Mouse (Mus musculus) stomach, embryonic 14.5 days (tissue): ENCODE data around the gene Msantd4. TPM values are rescaled to one million over a fixed set of nuclear protein-coding genes. Genes with fewer than 3 reads are reported as not detected.
"Not testable (repeated sequence)": the region's sequence is repeated elsewhere in the genome, so short reads cannot be mapped to it uniquely, and the experiment has no call there.

Experiments used
- ATAC-seq: fragments of 200-750 bp; cut with Nextera tagmentation; 2 replicates; pipeline ENCODE4 v1.8.0; 2017; ENCODE audit warnings: low read depth, moderate TSS enrichment; ENCODE audit not compliant: insufficient number of reproducible peaks, insufficient read depth, low FRiP score
- H3K27ac ChIP-seq: fragments of 300-500 bp; sonication (generic); 2 replicates; pipeline ENCODE4 v1.5.1; 2014; ENCODE audit warnings: mild to moderate bottlenecking, low read length, moderate library complexity, mixed read lengths
- H3K27me3 ChIP-seq: fragments of 300-500 bp; sonication (generic); 2 replicates; pipeline ENCODE4 v1.6.1; 2014; ENCODE audit warnings: low read length, control low read depth, mixed read lengths; ENCODE audit not compliant: control insufficient read depth, insufficient read depth
- H3K36me3 ChIP-seq: fragments of 300-500 bp; sonication (generic); 2 replicates; pipeline ENCODE4 v1.6.1; 2014; ENCODE audit warnings: mild to moderate bottlenecking, control low read depth, low read length, moderate library complexity, mixed read lengths; ENCODE audit not compliant: control insufficient read depth, insufficient read depth
- H3K4me1 ChIP-seq: fragments of 300-500 bp; sonication (generic); 2 replicates; pipeline ENCODE4 v1.6.1; 2014; ENCODE audit warnings: low read length, control low read depth, mixed read lengths; ENCODE audit not compliant: control insufficient read depth, insufficient read depth
- H3K4me2 ChIP-seq: fragments of 300-500 bp; sonication (generic); replicated peaks from 2 replicates; pipeline ENCODE4 v1.6.1; 2014; ENCODE audit warnings: low read depth, low read length, control low read depth
- H3K4me3 ChIP-seq: fragments of 300-500 bp; sonication (generic); 2 replicates; pipeline ENCODE4 v1.5.1; 2014; ENCODE audit warnings: low read depth, low read length, control low read depth
- H3K9ac ChIP-seq: fragments of 300-500 bp; sonication (generic); replicated peaks from 2 replicates; pipeline ENCODE4 v1.6.1; 2014; ENCODE audit warnings: low read depth, mild to moderate bottlenecking, control low read depth, low read length, moderate library complexity, mixed read lengths
- H3K9me3 ChIP-seq: fragments of 300-500 bp; sonication (generic); 2 replicates; pipeline ENCODE4 v1.6.1; 2016; ENCODE audit warnings: low read depth, low read length, control low read depth; ENCODE audit not compliant: control insufficient read depth
- WGBS: fragments of 180-500 bp; shearing (Covaris S2); extraction: QIAGEN DNeasy Blood & Tissue Kit; methylation state at CpG from one replicate; pipeline ENCODE4 v1.1.7; 2014; 5-methylcytosine and 5-hydroxymethylcytosine counted together
- microRNA-seq: library from miRNA; unstranded; fragments of <30 nt; microRNA quantifications from one replicate; pipeline ENCODE4, GENCODE M21; 2016
- polyA plus RNA-seq: library from polyadenylated mRNA; unstranded; fragments of >200 nt; fragmentation: Nextera tagmentation; extraction: Ambion mirVana; gene quantifications from 2 replicates; pipeline ENCODE4 v1.2.1, GENCODE M21; 2014

The Msantd4 gene
- polyA plus RNA-seq, result 42.1 and 49.1 TPM in 2 replicates

DNA sequence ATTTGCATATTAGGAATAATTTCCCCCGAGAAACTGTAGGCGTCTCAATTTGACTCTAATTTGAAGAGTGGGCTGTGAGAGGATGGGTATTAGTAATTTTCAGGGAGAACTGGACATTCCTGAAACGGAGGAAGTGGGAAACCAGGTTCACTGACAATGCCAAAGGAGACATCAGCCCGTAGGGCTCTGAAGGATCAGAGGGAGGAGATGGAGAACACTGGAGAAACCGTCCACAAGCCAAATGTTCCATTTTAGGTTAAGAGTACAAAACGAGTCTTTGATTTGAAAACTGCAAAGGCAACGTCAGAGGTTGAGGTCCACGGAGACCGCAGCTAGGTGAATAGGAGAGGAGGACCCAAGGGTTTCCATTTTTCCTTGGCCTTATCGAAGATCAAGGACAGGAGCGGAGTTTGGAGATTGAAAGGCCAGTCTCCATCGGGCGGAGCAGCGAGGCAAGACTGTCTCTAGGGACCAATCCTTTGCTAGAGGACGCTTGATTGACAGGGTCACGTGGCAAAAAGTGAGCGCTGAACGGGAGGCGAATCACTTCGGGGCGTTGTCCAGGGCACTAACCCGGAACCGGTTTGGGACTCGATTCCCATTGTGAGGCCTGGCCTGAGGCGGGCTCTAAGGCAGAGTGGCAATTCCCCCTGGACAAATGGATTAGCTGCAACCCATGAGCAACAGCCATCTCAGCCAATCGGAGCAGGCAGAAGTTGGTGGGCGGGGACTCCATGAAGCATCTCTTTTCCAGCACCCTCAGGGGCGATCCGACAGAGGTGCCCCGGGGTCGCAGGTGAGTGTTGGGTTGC is at the start of gene Msantd4:
Msantd4 (plus strand) TSS at position 735 of the 812 bp plus-strand sequence.
- 3% methylated on average over 31 of the region's 31 CpGs for WGBS
- Histone ChIP-seq H3K9me3 (no peaks in the 10 kb centered on the region), H3K4me2 (peak within 1 kb of the TSS; percentile 55), H3K27ac (peak within 1 kb of the TSS; percentile 76; the same call in 1 of the 2 replicates), H3K9ac (peak within 1 kb of the TSS; percentile 36), H3K27me3 (no peaks in the 10 kb centered on the region), H3K36me3 (no peaks in the 10 kb centered on the region), H3K4me3 (peak within 1 kb of the TSS; percentile 51), H3K4me1 (0 out of 2 replicates have a peak, but pooled peaks cover 4% of the 10 kb centered on the region)
- ATAC-seq, result peak; percentile 100

DNA sequence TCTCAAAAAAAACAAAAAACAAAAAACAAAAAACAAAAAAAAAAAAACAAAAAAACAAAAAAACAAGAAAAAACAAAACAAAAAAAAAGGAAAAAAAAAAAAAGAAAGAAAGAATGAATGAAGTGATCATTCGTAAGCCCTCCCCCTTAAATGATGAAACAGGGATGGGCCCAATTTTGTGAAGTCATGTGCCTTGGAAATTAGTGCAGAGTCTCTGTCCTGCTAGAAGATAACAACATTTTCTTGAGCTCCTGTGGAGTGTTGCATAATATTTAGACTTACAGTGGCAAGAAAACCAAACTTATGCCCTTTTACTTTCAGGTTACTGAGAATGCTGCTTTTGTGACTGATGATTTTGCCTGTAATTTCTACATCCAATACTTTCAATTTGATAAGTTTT is 23.2 kb upstream of the Msantd4 start:
- H3K4me3 ChIP-seq, result no peak overlapping the region
- H3K4me1 ChIP-seq, result no peaks in the 10 kb centered on the region
- no peak overlapping the region for H3K27ac ChIP-seq
- WGBS, result 96% methylated on average over 1 of the region's 1 CpGs
- no peak overlapping the region for H3K9ac ChIP-seq
- H3K36me3 ChIP-seq, result no peaks in the 10 kb centered on the region
- ATAC-seq, result no peak
- H3K4me2 ChIP-seq, result no peak overlapping the region
- no peaks in the 10 kb centered on the region for H3K9me3 ChIP-seq
- H3K27me3 ChIP-seq, result no peaks in the 10 kb centered on the region

DNA sequence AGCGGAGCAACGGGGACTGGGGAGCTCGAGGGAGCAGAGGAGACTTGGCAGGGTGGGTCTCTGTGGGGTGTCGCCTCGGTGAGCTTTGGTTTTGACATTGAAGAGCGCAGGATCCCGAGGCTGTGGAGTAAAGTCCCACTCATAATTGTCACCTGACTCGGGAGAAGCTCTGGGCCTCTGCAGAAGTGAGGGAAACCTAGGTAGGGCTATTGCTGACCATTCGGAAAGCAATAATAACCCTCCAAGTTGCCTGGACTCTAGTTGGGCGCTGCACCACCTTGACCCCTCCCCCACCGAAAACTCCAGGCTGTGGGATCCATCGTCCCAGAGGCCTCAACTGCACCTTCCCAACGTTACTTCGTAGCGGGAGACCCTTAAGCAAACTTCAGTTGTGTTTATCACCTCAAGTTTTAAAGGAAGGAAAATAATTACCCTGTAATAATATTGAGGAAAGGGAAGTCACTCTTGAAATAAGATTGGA is 318 bp downstream of the Msantd4 start:
- Histone ChIP-seq H3K27me3 (no peaks in the 10 kb centered on the region), H3K4me3 (peak overlapping the region; percentile 51), H3K9ac (peak overlapping the region; percentile 22), H3K36me3 (0 out of 2 replicates have a peak, but pooled peaks cover 3% of the 10 kb centered on the region), H3K4me2 (peak overlapping the region; percentile 51), H3K27ac (peak overlapping the region; percentile 17; the same call in 1 of the 2 replicates), H3K4me1 (0 out of 2 replicates have a peak, but pooled peaks cover 4% of the 10 kb centered on the region), H3K9me3 (no peaks in the 10 kb centered on the region)
- 0% methylated on average over 15 of the region's 15 CpGs for WGBS
- no peak for ATAC-seq

DNA sequence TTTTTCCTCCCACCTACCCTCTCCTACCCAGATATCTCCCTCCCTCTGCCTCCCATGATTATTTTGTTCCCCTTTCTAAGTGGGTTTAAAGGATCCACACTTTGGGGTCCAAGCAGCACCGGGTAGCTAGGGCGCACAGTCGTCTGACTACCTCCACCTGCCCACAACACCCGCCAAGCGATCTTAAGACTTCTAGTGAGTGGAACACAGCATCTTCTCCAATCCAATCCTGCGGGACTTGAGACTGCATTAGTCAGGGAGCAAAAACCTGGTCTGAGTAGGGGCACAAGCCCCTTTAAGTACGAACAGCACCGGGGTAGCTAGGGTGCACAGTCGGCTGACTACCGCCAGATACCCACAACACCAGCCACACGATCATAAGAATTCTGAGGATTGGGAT is 24.4 kb downstream of the Msantd4 start:
- H3K9ac ChIP-seq, H3K4me1 ChIP-seq, H3K36me3 ChIP-seq, H3K4me3 ChIP-seq, H3K27ac ChIP-seq, H3K9me3 ChIP-seq, ATAC-seq, H3K27me3 ChIP-seq, H3K4me2 ChIP-seq: not testable (repeated sequence)
- 95% methylated on average over 11 of the region's 11 CpGs for WGBS

Small RNA genes within 50 kb of the gene (microRNA-seq; reads per million reads assigned to microRNA genes)
- gene Gm23992, result not detected

Other genes starting within 250 kb of the Msantd4 start
- 34.2 and 34.5 TPM in 2 replicates for gene Aasdhppt, start 67.1 kb upstream of the Msantd4 start, polyA plus RNA-seq
- gene Kbtbd3, start 66.7 kb upstream of the Msantd4 start, polyA plus RNA-seq, result 8.0 TPM in 2 replicates